Mouse (Mus musculus) megakaryocyte, embryonic 14.5 days (primary cell): ENCODE data around the gene Ifrd2.

Experiments
- FLI1 ChIP-seq: IDR thresholded peaks from 2 replicates; pipeline ENCODE4 v1.6.1; 2012; ENCODE audit warnings: low read length, inconsistent platforms, mixed read lengths
- GATA1 ChIP-seq: IDR thresholded peaks from 3 replicates; pipeline ENCODE4 v1.6.1; 2012; ENCODE audit warnings: mixed read lengths, low read length, inconsistent platforms, borderline replicate concordance

GRCm38 (mm10) chr9:107625351-107626128 is 38.1 kb downstream of the Ifrd2 start:
- no peak for TF ChIP-seq GATA1
- TF ChIP-seq FLI1, result no peak
